Mouse (Mus musculus): ENCODE data around the gene Gm13285.
"Not testable (repeated sequence)": the region's sequence is repeated elsewhere in the genome, so short reads cannot be mapped to it uniquely, and the experiment has no call there.

DNA sequence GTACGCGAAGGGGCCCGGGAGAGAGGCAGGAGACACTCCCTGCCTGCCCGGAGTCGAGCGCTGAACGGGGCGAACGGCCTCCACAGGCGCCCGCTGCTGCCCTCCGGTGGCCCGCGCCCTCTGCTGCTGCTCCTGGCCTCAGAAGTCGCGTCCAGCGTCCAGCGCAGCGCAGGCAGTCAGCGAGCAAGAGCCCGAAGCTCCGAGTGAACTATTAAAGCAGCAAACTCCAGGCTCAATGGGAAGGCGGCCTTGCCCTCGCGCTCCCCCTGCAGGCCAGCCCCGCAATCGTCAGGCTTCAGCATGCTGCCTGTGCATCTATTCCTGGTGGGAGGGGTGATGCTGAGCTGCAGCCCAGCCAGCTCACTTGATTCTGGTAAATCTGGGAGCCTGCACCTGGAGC, 14.1 kb upstream of the Gm13285 start, which contains the start of gene Gm13276:
- not testable (repeated sequence) for TF ChIP-seq EP300, CTCF (IDR thresholded peaks at IDR 0.05; ENCODE audit: low read depth)
